Mouse (Mus musculus): ENCODE measurements around the gene Dennd2c. TPM values are rescaled to one million over a fixed set of nuclear protein-coding genes. Genes with fewer than 3 reads are reported as not detected.
"Not testable (repeated sequence)": the region's sequence is repeated elsewhere in the genome, so short reads cannot be mapped to it uniquely, and the experiment has no call there.

The Dennd2c gene
- total RNA-seq, 2 experiments from 2014 or later, result 0.17 to 0.20 TPM

DNA sequence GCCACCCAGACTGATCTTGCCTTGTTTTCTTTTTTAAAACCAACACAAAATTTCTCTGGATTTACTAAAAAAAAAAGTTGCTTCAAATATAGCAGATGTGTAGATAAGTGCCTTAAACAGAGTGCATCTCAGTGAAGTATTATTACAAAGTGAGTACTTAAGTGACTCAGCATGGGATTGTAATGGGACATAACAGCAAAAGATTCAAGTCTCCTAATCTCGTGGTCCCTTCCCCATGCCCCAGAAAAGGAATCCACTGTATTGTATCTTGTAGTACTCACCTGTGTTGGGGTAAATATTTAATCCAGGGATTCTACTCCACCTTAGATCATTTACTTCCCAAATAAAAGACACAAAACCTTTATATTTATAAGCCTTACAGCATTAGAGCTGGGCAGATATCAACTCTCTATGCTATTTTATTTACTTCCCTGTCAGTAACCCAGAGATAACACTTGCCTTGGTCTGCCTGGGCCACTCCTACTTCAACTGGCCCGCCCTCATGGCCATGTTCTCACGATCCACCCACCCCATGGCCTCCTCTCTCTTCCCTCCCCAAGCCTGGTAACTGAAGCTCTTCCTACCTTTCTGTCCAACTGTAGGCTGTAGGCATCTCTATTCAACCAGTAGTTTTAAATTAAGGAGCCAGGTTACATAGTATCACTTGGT, 57.0 kb downstream of the Dennd2c start:
- DNase-seq (ENCODE audit: low spot score in 2 of 2), result no peak

DNA sequence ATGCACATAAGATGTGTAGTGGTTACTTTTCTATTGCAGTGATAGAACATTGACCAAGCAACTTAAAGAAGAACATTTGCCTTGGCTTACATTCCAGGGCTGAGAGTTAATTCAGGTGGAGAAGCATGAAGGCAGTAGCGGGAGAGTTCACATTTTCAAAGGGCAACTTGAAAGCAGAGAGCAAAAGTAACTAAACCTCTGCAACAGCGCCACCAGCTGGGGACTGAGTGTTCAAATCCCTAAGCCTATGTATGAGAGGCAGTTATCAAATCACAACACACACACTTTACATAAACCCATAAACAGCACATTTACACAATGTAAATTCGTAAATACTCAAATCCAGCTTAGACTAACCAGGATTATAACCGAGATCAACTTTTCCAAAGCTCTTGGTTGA, 67.4 kb downstream of the Dennd2c start:
- DNase-seq (ENCODE audit: low spot score in 2 of 2), result peak; percentile 57 to 87

DNA sequence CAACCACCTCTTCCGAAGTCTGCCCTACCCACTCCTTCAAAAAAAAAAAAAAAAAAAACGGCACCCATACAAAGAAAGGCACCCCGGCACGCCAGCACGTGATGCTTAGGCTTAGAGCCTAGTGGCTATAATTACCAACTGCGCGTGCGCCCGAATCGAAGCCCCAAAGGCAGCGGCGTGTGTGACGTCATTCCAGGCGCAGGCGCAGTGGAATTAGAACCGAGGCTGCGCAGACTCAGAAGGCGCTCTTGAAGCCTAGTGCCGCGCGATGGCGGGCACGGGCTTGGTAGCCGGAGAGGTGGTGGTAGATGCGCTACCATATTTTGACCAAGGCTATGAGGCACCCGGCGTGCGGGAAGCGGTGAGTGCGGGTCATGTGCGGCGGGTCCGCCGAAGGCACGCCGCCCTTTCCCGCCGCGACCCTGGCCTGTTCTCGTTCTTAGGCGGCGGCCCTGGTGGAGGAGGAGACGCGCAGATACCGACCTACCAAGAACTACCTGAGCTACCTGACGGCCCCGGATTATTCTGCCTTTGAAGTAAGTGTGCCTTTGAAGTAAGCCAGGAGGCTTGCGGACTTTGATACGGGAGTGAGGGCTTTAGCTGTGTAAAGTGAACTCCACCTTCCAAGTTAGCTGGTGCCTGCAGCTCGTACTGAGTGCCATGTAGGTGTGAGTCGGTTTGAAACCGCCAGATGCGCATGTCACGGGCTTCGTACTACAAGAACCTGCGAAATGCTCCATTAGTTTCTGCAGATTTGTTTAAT, 69.3 kb downstream of the Dennd2c start, which contains the start of gene Bcas2:
Gene Bcas2 (plus strand): TSS at position 151 of the 763 bp plus-strand sequence.
- DNase-seq (ENCODE audit: low spot score in 2 of 2), result peak; percentile 96 to 99

DNA sequence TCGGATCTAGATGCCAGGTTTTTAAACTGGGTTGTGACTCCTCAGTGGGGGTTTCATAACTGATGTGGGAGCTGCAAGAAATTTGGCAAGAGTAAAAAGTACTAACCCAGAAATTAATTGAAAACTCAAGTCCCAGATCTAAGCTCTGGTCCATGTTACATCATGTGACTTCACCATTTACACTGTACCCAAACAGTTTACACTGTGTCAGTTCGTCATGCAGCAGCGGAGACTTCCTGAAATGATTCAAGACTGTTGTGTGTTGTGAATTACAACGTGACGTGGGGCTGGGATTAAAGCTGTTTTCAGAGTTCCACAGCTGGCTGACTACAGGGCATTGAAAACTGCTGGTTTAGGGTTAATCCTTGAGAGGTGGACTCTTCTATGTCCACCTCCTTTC, 70.2 kb downstream of the Dennd2c start:
- DNase-seq (ENCODE audit: low spot score in 2 of 2), result no peak

DNA sequence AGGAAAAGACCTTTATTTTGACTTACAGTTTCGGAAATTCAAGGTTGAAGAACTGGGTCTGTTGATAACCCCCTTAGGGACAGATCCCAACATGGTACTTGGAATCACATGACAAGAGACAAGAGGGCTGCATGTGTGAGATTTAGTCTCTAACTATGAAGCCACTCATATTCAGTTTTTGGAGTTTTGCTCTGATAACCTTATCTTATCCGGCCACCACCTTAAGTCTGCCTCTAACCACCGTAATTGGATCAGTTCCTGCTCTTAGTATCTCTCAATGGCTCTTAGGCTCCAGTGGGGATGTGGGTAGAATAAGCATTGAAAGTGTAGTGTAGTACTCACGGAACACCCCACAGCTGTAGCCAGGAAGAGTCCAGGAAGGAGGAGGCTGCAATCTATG, 74.3 kb downstream of the Dennd2c start:
- no peak for DNase-seq (ENCODE audit: low spot score in 2 of 2)

DNA sequence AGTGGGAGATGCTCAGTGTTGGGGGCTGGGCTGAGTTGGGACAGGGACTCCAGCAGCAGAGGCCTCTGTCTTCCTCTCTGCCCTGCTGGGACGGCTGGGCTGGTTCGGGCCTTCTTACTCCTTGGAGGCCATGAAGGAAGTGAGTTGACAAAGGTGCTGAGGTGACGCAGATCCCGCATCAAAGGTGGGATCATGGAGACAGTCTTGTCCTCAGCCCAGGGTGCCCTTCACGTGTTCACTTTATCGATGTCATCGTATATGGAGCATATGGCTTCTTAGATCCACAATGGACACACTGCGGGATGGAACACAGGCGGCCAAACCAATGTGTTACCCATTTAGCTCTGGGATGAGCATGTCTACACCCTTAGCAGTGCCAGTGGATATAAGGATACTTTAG, 77.1 kb downstream of the Dennd2c start:
- no peak for DNase-seq (ENCODE audit: low spot score in 2 of 2)

DNA sequence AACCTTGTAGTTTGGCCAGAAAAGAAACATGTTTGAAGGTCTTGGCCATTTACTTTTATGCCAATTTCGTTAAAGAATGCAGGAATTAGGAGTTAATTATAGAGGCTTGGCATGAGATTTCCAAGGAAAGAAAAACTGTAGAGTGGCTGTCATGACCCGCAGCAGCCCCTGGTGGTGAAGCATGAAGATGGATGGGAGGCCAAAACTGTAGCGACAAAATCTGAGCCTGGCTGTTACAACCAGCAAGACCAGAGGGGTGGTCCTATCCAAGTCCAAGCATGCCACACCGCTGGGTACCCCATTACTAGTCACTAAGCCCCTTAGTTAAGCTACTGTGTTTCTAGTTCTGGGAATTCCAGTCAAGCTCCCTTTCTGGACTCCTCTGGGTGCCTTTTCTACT, 78.8 kb downstream of the Dennd2c start:
- no peak for DNase-seq (ENCODE audit: low spot score in 2 of 2)

DNA sequence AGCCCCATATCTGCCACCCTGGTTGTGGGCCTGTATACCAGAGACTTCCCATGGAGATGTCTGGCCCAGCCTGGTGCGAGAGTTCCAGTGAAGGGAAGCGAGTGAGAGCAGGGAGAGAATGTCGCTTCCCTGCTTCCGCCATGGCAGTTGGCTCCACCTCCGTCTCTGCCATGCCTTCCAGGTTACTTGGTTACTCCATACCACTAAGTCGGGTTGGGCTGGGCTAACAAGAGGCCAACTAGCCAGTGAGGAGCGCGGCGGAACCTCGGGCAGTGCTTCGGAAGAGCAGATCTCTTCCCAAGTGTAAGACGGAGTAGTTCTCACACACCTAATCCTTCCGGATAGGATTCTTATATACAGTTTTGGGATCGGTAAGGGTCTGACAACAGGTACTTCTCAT, 80.4 kb downstream of the Dennd2c start:
- no peak for DNase-seq (ENCODE audit: low spot score in 2 of 2)

DNA sequence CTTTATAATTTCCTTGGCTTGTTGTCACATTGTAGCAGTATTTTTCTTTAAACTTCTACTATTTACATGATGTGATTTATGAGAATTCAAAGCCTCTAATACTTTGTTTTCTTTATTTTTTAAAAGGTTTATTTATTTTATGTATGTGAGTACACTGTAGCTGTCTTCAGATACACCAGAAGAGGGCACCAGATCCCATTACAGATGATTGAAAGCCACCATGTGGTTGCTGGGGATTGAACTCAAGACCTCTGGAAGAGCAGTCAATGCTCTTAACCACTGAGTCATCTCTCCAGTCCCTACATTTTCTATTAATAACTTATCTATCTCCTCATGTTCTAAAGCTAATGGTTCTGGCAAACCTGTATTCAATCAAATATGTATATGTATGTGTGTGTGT, 82.1 kb downstream of the Dennd2c start:
- DNase-seq (ENCODE audit: low spot score in 2 of 2), result not testable (repeated sequence)

DNA sequence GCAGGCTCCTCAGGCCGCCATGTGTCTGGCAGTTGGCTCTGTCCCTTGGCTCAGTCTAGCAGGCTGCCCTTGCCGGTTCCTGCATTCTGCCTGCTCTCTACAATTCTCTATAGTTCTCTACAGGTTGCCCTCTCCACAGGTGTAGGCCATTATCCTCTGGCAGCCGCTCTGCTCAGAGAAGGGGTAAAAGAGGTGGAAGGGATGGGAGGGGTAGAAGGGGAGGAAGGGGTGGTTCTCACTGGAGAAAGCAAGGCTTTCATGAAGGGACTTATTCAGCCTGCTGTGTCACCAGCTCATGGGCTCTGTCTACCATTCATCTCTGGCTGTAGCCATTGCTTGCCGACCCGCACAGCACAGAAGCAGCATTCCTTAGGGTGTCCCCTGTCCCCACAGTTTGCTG, 86.0 kb downstream of the Dennd2c start:
- no peak for DNase-seq (ENCODE audit: low spot score in 2 of 2)

DNA sequence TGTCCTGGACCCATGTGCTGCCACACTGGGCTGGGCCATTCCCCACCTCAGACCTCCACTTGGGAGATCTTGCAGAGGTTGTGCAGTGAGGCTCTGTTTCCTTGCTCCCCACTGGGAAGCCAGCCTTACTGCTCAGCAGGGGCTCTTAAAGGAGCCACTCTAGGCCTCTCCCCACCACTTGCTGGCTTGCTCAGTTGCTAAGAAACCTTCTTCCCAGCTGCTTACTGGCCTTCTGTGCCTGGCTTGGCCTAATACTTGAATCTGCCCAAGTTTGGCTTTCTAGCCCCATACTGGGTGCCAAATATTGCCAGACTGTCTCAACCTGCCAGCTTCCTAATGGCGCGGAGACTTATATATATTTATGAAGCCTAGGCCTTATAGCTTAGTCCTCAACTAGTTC, 86.5 kb downstream of the Dennd2c start:
- DNase-seq (ENCODE audit: low spot score in 2 of 2), result no peak

DNA sequence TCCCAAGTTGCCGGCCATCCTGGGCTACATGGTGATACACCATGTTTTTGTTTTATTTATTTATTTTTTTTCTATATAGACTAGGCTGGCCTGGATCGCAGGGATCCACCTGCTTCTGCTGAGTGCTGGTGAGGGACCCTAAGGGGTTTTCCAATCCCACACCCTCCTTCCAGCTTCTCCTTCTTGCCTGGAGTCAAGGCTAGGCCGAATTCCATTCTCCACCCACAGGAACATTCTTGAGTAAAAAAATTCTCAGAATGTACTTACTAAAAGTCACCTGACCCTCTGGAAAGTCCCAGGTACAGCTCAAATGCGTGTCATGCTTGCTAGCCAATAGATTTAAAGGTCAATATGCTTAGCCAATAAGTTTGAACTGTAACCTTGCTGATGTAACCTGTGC, 89.8 kb downstream of the Dennd2c start:
- DNase-seq (ENCODE audit: low spot score in 2 of 2), result no peak

DNA sequence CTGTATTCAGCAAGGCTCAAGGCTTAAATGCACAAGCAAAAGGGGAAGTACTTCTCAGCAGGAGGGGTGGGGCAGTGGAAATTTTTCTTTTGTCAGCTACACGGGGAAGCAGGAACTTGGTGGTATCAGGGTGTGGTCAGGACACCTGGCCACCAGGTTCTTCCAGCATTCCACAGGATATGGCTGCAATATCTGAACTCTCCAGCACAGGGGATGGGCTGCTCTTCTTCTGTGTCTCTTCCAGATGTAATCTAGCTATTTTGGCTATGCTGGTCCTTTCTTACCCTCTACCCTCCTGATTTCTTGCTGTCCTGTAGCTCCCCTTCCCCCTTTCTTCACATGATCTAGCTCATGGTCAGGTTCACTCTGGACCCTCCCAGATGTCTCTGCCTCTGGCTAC, 90.8 kb downstream of the Dennd2c start:
- no peak for DNase-seq (ENCODE audit: low spot score in 2 of 2)

DNA sequence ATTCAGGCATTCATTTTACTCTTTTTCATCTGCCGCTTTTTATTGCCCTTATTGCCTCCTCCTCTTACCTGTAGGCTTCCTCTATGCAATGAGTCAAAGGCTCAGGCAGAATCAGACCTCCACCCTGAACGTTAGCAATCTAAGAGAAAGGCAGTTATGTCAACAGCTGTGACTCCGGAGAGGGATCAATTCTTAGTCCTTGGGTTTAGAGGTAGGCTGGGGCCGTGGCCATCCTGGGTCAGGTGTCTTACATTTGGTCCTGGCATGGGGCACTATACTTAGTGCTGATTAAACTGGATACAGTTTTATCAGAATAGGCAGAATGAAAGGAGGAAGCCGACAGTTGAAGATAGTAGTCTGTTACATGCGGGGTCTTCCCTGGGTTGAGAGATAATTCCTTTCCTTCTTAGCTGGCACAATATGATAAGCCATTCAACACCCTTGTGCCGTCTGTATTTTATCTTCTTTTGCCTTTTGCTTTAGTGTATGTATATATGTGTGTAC, 94.0 kb downstream of the Dennd2c start:
- no peak for DNase-seq (ENCODE audit: low spot score in 2 of 2)

DNA sequence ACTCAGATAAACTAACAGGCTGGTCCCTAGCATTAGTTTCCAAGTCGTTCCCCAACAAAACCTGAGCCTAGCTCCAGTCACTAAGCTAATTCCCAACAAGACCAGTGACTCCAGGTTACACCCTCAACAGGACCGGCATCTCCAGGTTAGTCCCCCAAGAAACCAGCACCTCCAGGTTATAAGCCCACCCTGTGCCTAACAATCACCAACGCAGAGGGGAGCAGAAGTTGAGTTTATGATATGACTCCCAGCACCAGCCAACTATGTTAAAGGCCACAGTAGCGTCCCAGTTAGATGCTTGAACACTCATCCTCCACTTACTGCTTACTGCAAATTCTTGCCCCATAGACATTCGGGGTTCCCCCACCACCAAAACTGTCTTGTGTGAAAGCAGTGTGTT, 97.0 kb downstream of the Dennd2c start:
- no peak for DNase-seq (ENCODE audit: low spot score in 2 of 2)

DNA sequence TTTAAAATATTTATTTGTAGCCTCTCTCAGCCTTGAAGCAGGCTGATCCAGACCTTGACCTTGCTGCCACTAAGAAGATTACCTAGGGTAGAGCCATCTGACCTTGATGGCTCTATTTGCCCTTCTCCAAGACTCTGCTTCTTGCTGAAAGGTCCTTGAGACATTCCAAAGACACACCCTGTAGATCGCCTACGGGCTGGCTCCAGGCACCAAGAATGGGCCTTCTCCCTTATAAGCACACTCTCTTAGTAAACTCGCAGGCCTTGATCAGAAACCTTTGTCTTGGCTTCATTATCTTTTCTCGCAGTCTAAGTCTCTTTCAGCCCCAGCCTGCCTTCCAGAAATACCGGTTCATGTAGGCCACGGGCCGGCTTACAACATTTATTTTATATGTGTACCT, 98.7 kb downstream of the Dennd2c start:
- DNase-seq (ENCODE audit: low spot score in 2 of 2), result not testable (repeated sequence)

DNA sequence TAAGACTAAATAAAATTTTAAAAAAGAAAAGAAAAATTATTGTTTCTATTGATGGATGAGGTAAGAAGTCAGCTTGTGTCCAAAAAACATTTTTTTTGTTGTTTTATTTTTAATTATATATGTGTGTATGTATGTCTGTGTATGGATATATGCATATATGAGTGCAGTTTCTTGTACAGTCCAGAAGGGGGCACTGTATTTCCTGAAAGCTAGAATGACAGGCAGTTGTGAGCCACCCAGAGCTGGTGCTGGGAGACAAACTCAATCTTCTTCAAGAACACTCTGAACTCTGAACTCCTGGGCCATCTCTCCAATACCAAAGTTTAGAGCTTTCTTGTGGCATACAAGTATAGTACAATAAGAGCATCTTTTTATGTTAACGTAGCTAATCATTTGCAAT, 101.2 kb downstream of the Dennd2c start:
- DNase-seq (ENCODE audit: low spot score in 2 of 2), result no peak

DNA sequence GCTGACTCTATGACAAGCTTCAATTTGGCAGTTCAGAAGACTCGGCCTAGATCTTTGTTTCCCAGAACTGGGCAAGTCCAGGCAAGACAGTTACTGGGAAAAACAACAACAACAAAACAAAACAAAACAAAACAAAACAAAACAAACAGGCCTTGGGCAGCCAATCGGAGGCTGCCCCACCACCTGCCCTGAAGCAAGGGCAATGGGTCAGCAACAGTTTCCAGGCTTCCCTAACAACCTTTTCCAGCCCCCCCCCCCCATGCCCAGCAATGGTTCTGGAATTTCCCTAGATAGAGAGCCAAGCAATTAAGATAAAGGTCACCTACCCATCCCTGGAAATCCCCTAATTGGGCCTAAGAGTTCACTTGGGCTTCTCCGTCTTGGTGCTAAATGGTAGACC, 102.0 kb downstream of the Dennd2c start:
- no peak for DNase-seq (ENCODE audit: low spot score in 2 of 2)

DNA sequence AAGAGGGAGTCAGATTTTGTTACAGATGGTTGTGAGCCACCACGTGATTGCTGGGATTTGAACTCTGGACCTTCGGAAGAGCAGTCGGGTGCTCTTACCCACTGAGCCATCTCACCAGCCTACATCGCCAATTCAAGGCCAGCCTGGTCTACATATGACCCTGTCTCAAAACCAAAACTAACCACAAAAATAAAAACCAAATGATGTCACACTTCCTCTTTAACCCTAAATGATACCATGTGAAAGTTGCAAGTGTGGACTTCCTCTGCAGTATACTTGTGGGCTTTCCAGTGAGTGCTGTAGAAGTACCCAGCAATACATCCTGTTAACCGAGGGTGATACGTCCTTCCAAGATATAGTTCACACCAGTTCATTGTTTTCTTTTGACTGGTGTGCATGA, 104.0 kb downstream of the Dennd2c start:
- DNase-seq (ENCODE audit: low spot score in 2 of 2), result no peak

DNA sequence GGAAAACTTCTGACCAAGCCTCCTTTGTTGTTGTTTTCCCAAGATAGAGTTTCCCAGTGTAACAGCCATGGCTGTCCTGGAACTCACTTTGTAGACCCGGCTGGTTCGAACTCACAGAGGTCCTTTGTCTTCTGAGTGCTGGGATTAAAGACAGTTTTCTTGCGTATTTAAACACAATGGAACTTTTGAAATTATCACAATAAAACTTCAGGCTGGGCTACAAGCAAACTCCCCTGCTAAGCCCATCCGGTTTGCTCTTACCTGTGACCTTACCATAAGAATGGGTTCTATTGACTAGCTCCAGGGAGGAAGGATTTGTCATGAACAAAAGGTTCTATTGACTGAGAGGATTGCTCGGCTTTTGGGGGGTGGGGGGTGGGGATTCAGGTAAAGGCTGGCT, 105.3 kb downstream of the Dennd2c start:
- no peak for DNase-seq (ENCODE audit: low spot score in 2 of 2)

DNA sequence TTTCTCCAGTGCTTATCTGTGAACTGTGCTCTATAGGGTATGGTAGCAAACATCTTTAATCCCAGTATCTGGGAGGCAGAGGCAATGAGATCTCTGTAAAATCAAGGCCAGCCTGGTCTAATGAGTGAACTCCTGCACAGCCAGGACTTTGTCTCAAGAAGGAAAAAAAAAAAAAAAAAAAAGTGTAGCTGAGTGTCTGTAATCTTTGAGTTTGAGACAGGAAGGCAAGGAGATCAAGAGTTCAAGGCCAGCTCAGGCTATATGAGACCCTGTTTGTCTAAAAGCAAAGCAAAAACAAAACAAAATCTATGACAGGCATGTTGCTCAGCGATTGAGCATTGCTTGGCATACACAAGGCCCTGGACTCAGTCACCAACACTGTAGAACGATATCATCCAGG, 105.8 kb downstream of the Dennd2c start:
- DNase-seq (ENCODE audit: low spot score in 2 of 2), result no peak

DNA sequence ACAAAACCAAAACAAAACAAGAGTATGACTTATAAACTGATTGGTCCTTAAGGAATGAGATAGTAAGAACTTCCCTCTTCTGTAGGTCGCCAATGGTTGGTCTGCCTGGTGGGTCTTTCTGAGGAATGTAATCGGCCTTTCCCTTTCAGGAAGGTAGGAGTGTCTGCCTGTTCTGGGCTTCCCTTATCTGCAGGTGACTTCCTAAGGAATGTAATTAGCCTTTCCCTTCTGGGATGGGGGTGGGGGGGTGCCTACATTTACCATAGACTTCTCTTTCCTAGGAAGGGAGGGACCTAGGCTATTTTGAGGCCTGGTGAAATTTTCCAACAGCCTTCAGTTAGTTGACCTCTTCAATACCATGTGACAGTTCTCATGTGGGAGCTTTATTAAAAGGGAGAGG, 108.7 kb downstream of the Dennd2c start:
- no peak for DNase-seq (ENCODE audit: low spot score in 2 of 2)

DNA sequence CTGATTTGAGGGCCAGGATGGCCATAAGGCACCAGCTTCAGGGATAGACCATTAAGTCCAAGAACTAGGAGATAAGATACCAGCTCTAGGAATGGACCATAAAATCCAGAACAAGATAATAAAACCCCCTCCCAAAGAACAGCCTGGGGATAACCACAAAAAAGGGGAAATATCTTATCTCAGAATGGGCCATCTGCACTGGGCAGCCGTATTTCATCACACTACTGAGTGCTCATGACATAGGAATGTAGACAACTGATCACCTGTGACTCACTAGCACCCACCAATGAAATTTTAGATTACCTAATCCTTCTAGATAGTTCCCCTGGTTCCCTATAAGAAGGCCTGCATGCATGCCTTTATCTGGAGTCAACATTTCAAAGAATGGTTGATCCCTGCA, 109.7 kb downstream of the Dennd2c start:
- no peak for DNase-seq (ENCODE audit: low spot score in 2 of 2)

All from layer of hippocampus, adult 18-20 months (tissue).